Mouse (Mus musculus): ENCODE results near the gene C8g. TPM values are rescaled to one million over a fixed set of nuclear protein-coding genes. Genes with fewer than 3 reads are reported as not detected.

C8g gene
- 10.0 TPM for polyA plus RNA-seq (2017; shearing (Covaris generic))

GRCm38 (mm10) chr2:25501593-25502486 lies at the start of gene C8g:
Gene C8g, minus strand, starts transcription at chr2:25501719.

GRCm38 (mm10) chr2:25546811-25547491 lies 45.4 kb upstream of the C8g start, which contains the start of gene Traf2:
Gene Traf2, minus strand, starts transcription at chr2:25546940.

GRCm38 (mm10) chr2:25500576-25501405 lies 728 bp downstream of the C8g start, which contains the start of gene Fbxw5:
Gene Fbxw5, plus strand, starts transcription at chr2:25500750.

GRCm38 (mm10) chr2:25493476-25493961 lies 8.0 kb downstream of the C8g start, which contains the start of gene Lcn12:
Gene Lcn12, minus strand, starts transcription at chr2:25493911.

GRCm38 (mm10) chr2:25469969-25470368 lies 31.6 kb downstream of the C8g start, which contains the start of gene Ptgds:
Gene Ptgds, minus strand, starts transcription at chr2:25470046.

GRCm38 (mm10) chr2:25460551-25461309 lies 40.8 kb downstream of the C8g start, which contains the start of gene Paxx:
Gene Paxx, minus strand, starts transcription at chr2:25461094.

GRCm38 (mm10) chr2:25456205-25456953 lies 45.1 kb downstream of the C8g start, which contains the start of gene Clic3:
Gene Clic3, plus strand, starts transcription at chr2:25456838.

Other genes with a start within 250 kb of the C8g start
- 15.7 TPM for gene Tmem203, start 246.3 kb downstream of the C8g start, polyA plus RNA-seq (2017; shearing (Covaris generic))
- gene Tprn, start 239.1 kb downstream of the C8g start, polyA plus RNA-seq (2017; shearing (Covaris generic)) = 2.7 TPM
- gene Ssna1, start 229.3 kb downstream of the C8g start, polyA plus RNA-seq (2017; shearing (Covaris generic)) = 148 TPM
- gene Anapc2, start 229.2 kb downstream of the C8g start, polyA plus RNA-seq (2017; shearing (Covaris generic)) = 99.6 TPM
- gene Tmem210, start 213.6 kb downstream of the C8g start, polyA plus RNA-seq (2017; shearing (Covaris generic)) = not detected
- not detected for gene Lrrc26, start 211.8 kb downstream of the C8g start, polyA plus RNA-seq (2017; shearing (Covaris generic))
- gene Grin1, start 182.5 kb downstream of the C8g start, polyA plus RNA-seq (2017; shearing (Covaris generic)) = 0.36 TPM
- 26.1 TPM for gene Man1b1, start 169.4 kb downstream of the C8g start, polyA plus RNA-seq (2017; shearing (Covaris generic))
- gene Dpp7, start 145.4 kb downstream of the C8g start, polyA plus RNA-seq (2017; shearing (Covaris generic)) = 23.7 TPM
- 12.9 TPM for gene Uap1l1, start 136.0 kb downstream of the C8g start, polyA plus RNA-seq (2017; shearing (Covaris generic))
- 0.37 TPM for gene Sapcd2, start 129.4 kb downstream of the C8g start, polyA plus RNA-seq (2017; shearing (Covaris generic))
- not detected for gene Entpd2, start 105.8 kb downstream of the C8g start, polyA plus RNA-seq (2017; shearing (Covaris generic))
- 1.1 TPM for gene Npdc1, start 102.4 kb downstream of the C8g start, polyA plus RNA-seq (2017; shearing (Covaris generic))
- gene Fut7, start 78.5 kb downstream of the C8g start, polyA plus RNA-seq (2017; shearing (Covaris generic)) = 6.8 TPM
- gene Abca2, start 73.0 kb downstream of the C8g start, polyA plus RNA-seq (2017; shearing (Covaris generic)) = 19.7 TPM
- 5.3 TPM for gene Clic3, start 44.9 kb downstream of the C8g start, polyA plus RNA-seq (2017; shearing (Covaris generic))
- gene Paxx, start 40.6 kb downstream of the C8g start, polyA plus RNA-seq (2017; shearing (Covaris generic)) = 117 TPM
- gene Ptgds, start 31.7 kb downstream of the C8g start, polyA plus RNA-seq (2017; shearing (Covaris generic)) = not detected
- not detected for gene Lcn12, start 7.8 kb downstream of the C8g start, polyA plus RNA-seq (2017; shearing (Covaris generic))
- gene Fbxw5, start 969 bp downstream of the C8g start, polyA plus RNA-seq (2017; shearing (Covaris generic)) = 125 TPM
- 106 TPM for gene Traf2, start 45.2 kb upstream of the C8g start, polyA plus RNA-seq (2017; shearing (Covaris generic))
- 249 TPM for gene Edf1, start 56.1 kb upstream of the C8g start, polyA plus RNA-seq (2017; shearing (Covaris generic))
- 1.0 TPM for gene Mamdc4, start 73.1 kb upstream of the C8g start, polyA plus RNA-seq (2017; shearing (Covaris generic))
- 88.8 TPM for gene Phpt1, start 73.5 kb upstream of the C8g start, polyA plus RNA-seq (2017; shearing (Covaris generic))
- gene Ajm1, start 80.0 kb upstream of the C8g start, polyA plus RNA-seq (2017; shearing (Covaris generic)) = not detected
- gene Rabl6, start 106.8 kb upstream of the C8g start, polyA plus RNA-seq (2017; shearing (Covaris generic)) = 8.2 TPM
- gene Ccdc183, start 116.0 kb upstream of the C8g start, polyA plus RNA-seq (2017; shearing (Covaris generic)) = not detected
- 2.1 TPM for gene Tmem141, start 120.3 kb upstream of the C8g start, polyA plus RNA-seq (2017; shearing (Covaris generic))
- gene Fcna, start 126.3 kb upstream of the C8g start, polyA plus RNA-seq (2017; shearing (Covaris generic)) = 5.9 TPM
- gene Lcn8, start 151.4 kb upstream of the C8g start, polyA plus RNA-seq (2017; shearing (Covaris generic)) = not detected
- gene Lcn5, start 156.2 kb upstream of the C8g start, polyA plus RNA-seq (2017; shearing (Covaris generic)) = not detected
- 0.31 TPM for gene Lcn6, start 175.1 kb upstream of the C8g start, polyA plus RNA-seq (2017; shearing (Covaris generic))
- gene Lcn10, start 181.0 kb upstream of the C8g start, polyA plus RNA-seq (2017; shearing (Covaris generic)) = 0.33 TPM
- gene Obp2a, start 198.3 kb upstream of the C8g start, polyA plus RNA-seq (2017; shearing (Covaris generic)) = 0.88 TPM
- 119 TPM for gene Bmyc, start 205.0 kb upstream of the C8g start, polyA plus RNA-seq (2017; shearing (Covaris generic))
- gene Obp2b, start 235.3 kb upstream of the C8g start, polyA plus RNA-seq (2017; shearing (Covaris generic)) = not detected

Measured in CD4-positive, CD25-positive, alpha-beta regulatory T cell, adult 9 weeks (primary cell).